ENCODE assay signal across 41 mouse cellular contexts in the genomic region with DNA sequence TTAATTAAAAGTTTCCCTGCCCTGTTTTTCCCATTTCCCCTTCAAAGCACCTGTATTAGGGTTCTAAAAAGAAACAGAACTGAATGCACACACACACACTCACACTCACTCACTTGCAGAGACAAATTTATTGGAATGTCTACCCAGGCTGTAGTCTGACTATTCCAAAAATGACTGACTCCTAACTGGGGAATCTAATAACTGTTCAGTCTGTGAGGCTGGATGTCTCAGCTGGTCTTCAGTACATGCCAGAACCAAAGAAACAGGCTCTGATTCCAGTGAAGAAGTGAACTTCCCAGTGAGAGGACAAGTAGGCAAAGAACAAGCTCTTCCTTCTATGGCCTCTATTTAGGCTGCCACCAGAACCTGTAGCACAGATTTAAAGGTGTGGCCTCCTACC. TPM values are rescaled to one million over a fixed set of nuclear protein-coding genes. Genes with fewer than 3 reads are reported as not detected.
"Had no signal": no experiment of that assay in that cellular context is flagged by ENCODE, and none has a peak within 500 bp of the region (broad histone marks: within the 10 kb centered on the region; RNA-seq: fewer than 3 reads in every experiment).

No protein-coding gene starts in this region.

- H3K27ac ChIP-seq: gastrocnemius, adult 2 months; heart, embryonic 10.5 days; hindbrain, embryonic 13.5 days; hindbrain, embryonic 15.5 days; hindbrain, postnatal 0 days; layer of hippocampus, adult 2 months; limb, embryonic 13.5 days; limb, embryonic 15.5 days; liver, embryonic 12.5 days; liver, embryonic 14.5 days had no signal

- DNase-seq: gastrocnemius, adult 2 months; gastrocnemius, postnatal 10 days; gastrocnemius, postnatal 25 days; heart, adult 18-20 months; heart, postnatal 10 days; kidney, adult 11 months; kidney, adult 8-10 months; kidney, postnatal 10 days; kidney, postnatal 25 days; kidney, postnatal 4 days; left cerebral cortex, postnatal 4 days had no signal

- H3K4me2 ChIP-seq: heart, embryonic 12.5 days; hindbrain, embryonic 13.5 days; hindbrain, embryonic 15.5 days; limb, embryonic 13.5 days; limb, embryonic 15.5 days; liver, embryonic 12.5 days had no signal

- H3K9me3 ChIP-seq: heart, embryonic 10.5 days; heart, embryonic 12.5 days; hindbrain, embryonic 13.5 days; hindbrain, embryonic 15.5 days; limb, embryonic 13.5 days; limb, embryonic 15.5 days; liver, embryonic 12.5 days had no signal

- H3K4me3 ChIP-seq: gastrocnemius, adult 2 months; heart, embryonic 10.5 days; heart, embryonic 12.5 days; hindbrain, embryonic 13.5 days; hindbrain, embryonic 15.5 days; layer of hippocampus, adult 2 months; limb, embryonic 13.5 days; limb, embryonic 15.5 days; liver, embryonic 12.5 days had no signal

- H3K36me3 ChIP-seq: hindbrain, embryonic 13.5 days; hindbrain, embryonic 15.5 days; limb, embryonic 15.5 days had no signal

- H3K4me1 ChIP-seq: heart, embryonic 10.5 days; heart, embryonic 12.5 days; hindbrain, embryonic 13.5 days; hindbrain, embryonic 15.5 days; limb, embryonic 15.5 days; liver, embryonic 12.5 days had no signal

- ATAC-seq: hindbrain, postnatal 0 days; intestine, embryonic 16.5 days; liver, embryonic 12.5 days had no signal

- H3K27me3 ChIP-seq: heart, embryonic 12.5 days; hindbrain, embryonic 13.5 days; hindbrain, embryonic 15.5 days; limb, embryonic 13.5 days; limb, embryonic 15.5 days; liver, embryonic 12.5 days had no signal

- H3K9ac ChIP-seq: heart, embryonic 12.5 days; hindbrain, embryonic 13.5 days; hindbrain, embryonic 15.5 days; limb, embryonic 13.5 days; limb, embryonic 15.5 days; liver, embryonic 12.5 days; liver, embryonic 14.5 days had no signal

RNA-seq across cellular contexts. Expression of a gene that starts 18.1 kb away (rescaled TPM):
- total RNA-seq: gastrocnemius, adult 2 months; gastrocnemius, postnatal 10 days; gastrocnemius, postnatal 25 days; gastrocnemius, postnatal 4 days; granulocyte monocyte progenitor cell, adult 5-6 weeks; heart, adult 18-20 months; heart, adult 8-10 months; heart, postnatal 10 days; heart, postnatal 25 days; hematopoietic stem cell, adult 5-6 weeks; hindbrain, postnatal 0 days; layer of hippocampus, adult 2 months; layer of hippocampus, postnatal 10 days; layer of hippocampus, postnatal 25 days; left cerebral cortex, adult 18-20 months; left cerebral cortex, adult 8-10 months; left cerebral cortex, postnatal 10 days; left cerebral cortex, postnatal 25 days; left cerebral cortex, postnatal 4 days; liver, adult 2 months had no signal
- polyA plus RNA-seq: heart, embryonic 10.5 days; heart, embryonic 12.5 days; heart, embryonic 14.5 days; heart, embryonic 16.5 days; hindbrain, embryonic 11.5 days; hindbrain, embryonic 13.5 days; hindbrain, embryonic 15.5 days; hindbrain, postnatal 0 days; intestine, embryonic 14.5 days; intestine, embryonic 16.5 days; kidney, embryonic 14.5 days; kidney, embryonic 16.5 days; limb, embryonic 11.5 days; limb, embryonic 13.5 days; limb, embryonic 15.5 days; liver, adult 2 months; liver, embryonic 12.5 days; liver, embryonic 14.5 days had no signal
